Mouse (Mus musculus): ENCODE results near the gene Cyb5r2.

Cyb5r2 gene

DNA sequence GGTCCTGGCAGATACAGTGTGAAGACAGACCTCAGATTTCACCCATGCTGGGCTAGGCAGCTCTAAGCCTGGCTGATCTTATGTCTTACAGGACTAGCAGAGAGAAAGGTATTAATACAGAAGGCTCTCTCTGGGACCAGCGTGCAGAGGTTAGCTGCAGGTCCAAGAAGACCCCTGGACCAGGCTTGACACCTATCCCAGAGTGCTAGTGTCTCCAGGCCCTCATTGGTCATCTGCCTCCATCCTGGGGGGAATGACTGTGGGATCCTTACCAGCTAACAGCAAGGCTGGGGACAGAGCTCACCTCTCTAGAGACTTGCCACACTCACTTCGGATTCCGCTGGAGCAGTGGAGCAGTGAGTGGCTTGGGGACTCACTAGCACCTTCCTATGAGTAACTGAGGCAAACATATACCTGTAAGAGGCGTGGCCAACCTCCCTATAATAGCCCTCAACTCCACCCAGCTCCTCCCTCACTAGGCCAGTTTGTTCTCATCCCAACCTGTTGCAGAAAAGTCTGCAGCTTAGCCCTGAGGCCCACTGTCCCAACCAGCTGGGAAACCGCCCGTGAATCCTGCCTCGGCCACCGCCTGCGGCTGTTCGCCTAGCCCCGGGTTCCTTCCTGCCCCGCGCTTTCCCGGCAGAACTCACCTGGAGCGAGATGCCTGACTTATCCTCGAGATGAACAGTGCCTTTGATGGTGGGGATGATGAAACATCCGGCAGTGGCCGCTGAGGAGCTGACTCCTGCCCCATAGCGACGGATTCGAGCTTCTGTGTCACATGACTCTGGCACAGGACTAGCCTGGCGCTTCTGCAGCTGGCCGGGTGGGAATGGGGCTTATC lies at the start of gene Cyb5r2:
Gene Cyb5r2, minus strand, starts transcription at position 725 of the 844 bp plus-strand sequence.
- peak; percentile 18 for DNase-seq

DNA sequence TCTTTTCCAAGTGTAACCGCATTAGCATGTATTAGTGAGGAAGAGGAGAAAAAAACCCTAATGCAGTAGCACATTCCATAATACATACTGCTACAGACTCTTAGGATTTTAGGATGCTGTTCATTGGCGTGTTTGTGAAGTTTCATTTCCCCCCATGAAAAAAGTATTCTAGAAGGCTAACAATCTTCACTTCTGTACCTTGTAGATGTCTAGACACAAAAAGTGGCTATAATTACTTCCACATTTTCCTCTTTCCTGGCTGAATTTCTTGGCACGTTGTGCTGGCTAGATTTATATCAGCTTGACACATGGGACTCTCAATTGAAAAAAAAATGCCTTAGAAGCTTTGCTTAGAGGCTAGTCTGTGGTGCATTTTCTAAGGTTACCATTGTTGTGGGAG lies 44.3 kb upstream of the Cyb5r2 start:
- DNase-seq: no peak

DNA sequence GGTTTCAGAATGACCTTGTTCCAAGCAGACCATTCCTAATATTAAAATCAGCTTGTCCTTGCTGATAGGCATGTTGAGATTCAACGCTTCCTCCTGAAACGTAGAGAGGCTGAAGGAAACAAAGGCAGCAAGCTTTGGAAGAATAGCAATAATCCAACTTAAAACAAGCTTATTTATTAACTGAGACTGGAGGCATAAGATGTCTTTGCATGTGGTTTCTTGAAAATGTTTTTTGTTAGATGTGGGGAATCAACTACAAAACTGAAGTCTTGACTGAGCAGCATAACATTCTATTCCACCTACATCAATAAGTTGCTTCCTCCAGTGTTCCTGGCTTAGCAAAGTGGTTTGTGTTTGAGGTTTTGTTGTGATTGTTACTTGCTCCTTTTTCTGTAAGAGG lies 43.3 kb upstream of the Cyb5r2 start, which contains the start of gene Ovch2:
Gene Ovch2, minus strand, starts transcription at position 101 of the 400 bp plus-strand sequence.
- no peak for DNase-seq

DNA sequence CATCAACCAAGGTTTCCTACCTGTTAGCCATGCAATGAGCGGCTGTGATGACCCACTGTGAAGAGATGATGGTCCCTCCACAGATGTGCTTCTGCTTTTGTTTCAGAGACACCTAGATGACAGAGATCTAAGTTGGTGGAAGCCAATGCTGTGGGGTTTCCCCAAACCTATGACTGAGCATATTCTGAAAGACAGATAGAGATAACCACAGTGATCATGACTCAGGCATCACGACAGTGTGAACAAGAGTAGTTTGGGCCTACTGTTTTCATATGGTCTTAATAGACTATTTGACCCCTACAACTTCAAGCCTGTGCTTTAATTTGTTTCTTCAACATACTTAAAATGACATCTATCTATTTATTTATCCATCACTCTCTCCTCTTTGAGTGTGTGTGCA lies 38.7 kb upstream of the Cyb5r2 start:
- no peak for DNase-seq

GRCm38 (mm10) chr7:107787977-107788620 lies 30.3 kb upstream of the Cyb5r2 start:
- peak; percentile 10 for DNase-seq

DNA sequence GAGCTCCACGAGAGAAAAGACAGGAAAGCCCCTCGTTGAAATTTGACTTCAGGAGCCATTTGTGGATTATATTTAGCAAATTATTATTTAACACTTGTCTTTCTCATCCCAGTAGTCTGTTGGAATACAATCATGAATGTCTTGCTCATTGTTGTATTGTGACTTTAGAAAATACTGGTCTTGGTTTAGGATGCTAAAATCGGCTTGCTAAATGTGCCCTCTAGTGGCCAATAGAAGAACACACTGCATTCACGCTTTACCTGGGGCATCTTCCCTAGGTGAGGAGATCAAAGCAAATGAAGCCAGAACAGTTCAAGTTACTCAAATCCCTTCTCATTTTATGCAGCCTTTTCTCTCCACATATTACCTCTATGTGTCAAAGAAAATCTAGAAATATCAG lies 21.8 kb upstream of the Cyb5r2 start:
- no peak for DNase-seq

DNA sequence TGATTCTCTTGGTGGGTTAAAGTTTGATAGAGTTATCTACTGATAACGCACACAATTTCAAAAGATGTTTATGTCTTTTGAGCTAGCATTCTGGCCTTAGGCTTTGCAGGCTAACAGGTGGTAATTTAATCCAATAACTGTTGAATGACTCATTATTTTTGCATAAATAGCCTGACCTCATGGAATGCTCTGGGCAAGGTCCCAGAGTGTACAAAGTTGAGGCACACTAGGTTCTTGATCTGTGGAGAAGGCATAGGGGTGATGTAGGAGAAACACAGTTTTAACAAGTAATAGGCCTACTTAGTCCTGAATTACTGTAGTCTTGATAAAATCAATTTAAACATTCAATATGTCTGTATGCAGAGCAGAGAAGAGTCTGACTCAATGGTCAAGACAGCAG lies 20.4 kb upstream of the Cyb5r2 start:
- DNase-seq: no peak

DNA sequence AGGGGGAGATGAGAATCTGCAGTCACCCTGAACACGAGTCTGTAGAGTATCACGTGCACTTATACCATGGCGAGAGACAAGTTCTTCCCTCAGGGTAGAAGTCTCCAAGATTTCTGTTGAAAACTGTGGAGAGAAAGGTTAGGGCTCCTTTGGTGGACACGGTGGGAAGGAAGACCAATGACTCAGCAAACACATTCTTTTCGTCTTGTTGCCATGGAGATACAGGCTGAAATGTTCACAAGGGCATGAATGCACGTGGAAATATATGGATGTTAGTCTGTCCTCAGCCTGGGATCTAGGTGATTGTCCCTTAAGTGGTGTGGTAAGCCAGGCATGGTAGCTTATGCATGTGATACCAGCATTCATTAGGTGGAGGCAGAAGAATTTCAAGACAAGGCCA lies 13.0 kb upstream of the Cyb5r2 start:
- DNase-seq: no peak

GRCm38 (mm10) chr7:107756748-107757147 lies 1.1 kb downstream of the Cyb5r2 start:
- no peak for DNase-seq

GRCm38 (mm10) chr7:107755905-107756304 lies 1.9 kb downstream of the Cyb5r2 start:
- DNase-seq: no peak

DNA sequence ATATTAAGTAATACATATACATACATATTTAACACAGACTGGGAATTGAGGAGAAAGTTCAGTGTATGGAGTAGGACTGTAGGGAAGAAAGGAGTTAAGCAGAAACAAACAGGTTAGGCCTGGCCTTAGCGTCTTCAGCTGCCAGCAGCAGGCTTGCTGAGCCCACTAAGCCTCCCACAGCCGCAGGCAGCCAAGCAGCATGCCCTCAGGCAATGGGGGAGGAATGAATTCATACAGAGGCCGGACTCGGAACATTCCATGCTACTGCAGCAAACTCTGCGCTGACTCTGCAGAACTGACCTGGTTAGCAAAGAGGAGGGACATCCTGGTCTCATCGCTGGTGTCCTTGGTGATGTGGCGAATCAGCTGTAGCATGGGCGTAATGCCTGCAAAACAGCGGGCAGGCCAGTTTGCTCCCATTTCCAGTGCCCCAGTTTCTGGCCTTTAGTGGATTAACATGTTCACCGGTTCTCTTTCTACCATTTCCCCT lies 5.8 kb downstream of the Cyb5r2 start:
- no peak for DNase-seq

- DNase-seq: no peak
Observed at GRCm38 (mm10) chr7:107749721-107750120, 8.1 kb downstream of the Cyb5r2 start.

DNA sequence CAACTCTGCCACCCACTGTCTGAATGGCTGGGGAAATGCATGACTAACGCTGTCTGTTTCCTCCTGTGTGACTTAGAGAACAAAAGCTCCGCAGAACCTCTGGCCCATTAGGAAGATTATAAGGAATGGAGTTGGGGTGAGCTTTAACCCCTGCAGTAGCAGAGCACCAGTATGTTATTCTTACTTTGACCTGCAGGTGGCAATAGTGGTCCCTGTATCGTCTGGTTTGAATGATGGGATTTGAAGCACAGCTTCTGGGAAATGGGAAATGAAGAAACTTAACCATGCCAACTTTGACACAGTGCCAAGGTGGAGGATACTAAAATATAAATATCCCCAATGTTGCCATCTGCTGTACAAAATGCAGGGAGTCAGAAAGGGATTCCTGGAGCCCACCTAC lies 8.6 kb downstream of the Cyb5r2 start:
- DNase-seq: peak; percentile 18

GRCm38 (mm10) chr7:107747954-107748353 lies 9.9 kb downstream of the Cyb5r2 start:
- peak; percentile 45 for DNase-seq

DNA sequence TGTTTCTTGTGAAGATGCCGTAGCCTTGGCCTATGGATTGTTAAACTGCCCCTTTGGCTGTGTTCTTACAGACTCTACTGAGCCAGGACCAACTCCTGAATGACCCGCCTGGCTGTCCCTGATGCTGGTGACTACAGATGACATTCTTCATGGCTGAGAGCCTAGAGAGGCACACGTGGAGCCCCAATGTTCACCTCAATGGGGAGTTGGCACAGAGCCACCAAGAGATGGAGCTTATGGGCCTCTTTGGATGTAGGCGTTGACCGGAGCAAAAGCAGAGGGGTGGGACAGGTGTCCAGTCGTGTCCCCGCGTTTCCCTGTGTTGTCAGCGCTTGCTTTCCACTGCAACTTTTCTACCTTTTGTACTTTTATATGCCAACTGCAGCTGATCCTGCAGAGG lies 10.4 kb downstream of the Cyb5r2 start:
- DNase-seq: no peak

GRCm38 (mm10) chr7:107746036-107746435 lies 11.8 kb downstream of the Cyb5r2 start:
- DNase-seq: no peak

GRCm38 (mm10) chr7:107745111-107745510 lies 12.7 kb downstream of the Cyb5r2 start:
- DNase-seq: no peak

DNA sequence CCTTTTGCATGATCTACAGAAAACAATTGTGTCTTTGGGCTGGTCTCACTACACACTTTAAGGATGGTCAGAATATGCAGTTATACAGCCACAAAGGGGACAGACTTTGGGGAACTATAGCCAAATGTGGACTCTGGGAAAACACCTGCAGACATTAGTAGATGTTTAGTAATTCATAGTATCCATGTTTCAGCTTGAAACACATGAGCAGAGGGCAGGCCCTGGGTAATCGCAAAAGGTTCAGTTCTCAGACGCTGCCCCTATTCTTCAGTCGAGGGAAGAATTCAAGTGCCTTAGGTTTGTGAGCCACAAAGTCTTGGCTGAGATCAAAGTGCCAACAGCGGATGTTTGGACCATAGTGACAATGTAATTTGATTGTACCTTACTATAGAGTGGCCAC lies 13.4 kb downstream of the Cyb5r2 start:
- DNase-seq: no peak

- no peak for DNase-seq
Observed at GRCm38 (mm10) chr7:107742963-107743465, 14.8 kb downstream of the Cyb5r2 start.

DNA sequence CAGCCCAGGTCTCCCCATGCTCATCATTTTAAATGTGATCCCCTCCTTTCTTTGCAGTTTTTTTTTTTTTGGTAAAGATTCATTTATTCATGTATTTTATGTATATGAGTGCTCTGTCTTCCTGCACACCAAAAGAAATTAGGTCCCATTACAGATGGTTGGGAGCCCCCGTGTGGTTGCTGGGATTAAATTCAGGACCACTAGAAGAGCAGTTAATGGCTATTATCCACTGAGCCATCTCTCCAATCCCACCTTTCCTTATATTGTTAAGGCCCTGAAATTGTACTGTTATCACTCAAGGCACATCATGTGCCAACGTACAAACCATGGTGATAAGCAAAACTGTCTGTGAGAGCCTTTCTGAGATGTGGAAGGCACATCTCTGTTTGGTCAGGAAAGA lies 19.1 kb downstream of the Cyb5r2 start:
- no peak for DNase-seq

DNA sequence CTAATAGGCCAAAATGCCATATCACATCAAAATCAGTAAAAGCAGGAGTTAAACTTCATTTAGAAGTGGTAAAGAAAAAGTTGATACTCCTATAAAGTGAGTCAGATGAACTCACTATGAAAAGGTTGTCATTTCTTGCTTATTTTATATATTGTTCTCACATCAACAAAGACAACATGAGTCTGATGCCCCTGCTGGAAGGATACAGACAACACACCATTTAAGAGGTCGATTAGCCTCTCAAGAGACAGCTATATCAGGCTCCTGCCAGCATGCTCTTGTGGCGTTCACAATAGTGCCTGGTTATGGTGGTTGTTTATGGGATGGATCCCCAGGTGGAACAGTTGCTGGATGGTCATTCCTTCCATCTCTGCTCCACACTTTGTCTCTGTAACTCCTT lies 24.7 kb downstream of the Cyb5r2 start:
- no peak for DNase-seq

GRCm38 (mm10) chr7:107730587-107730986 lies 27.2 kb downstream of the Cyb5r2 start:
- no peak for DNase-seq

GRCm38 (mm10) chr7:107727538-107727937 lies 30.3 kb downstream of the Cyb5r2 start:
- DNase-seq: peak; percentile 22

DNA sequence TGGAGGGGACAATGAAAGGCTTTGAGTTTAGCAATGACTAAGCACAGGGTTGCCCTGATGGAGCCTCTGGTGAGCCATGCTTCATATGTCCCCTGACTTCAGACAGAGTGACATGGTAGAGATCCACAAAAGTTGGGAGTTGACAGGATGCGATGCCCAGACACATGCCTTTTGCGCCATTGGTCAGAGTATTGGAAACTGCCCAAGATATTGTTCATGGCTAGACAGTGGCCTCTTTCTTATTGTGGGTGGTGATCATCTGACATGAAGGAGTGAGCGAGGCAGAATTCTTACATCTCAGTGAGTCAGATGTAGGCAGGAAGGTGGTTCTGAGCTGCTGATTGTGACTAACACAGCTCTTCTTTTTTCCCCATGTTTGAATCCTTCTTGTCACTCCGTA lies 35.3 kb downstream of the Cyb5r2 start:
- no peak for DNase-seq

Data from kidney, adult 18-20 months (tissue).